Mouse (Mus musculus): ENCODE measurements at regions not wholly inside any gene's neighbourhood (a gene's known extent, or its start where the extent isn't known, plus 50 kb on each side); places are given as distances from the start of the nearest gene placed in this dataset.
A peak's percentile ranks its signal among the peaks of the same experiment; 100 is the strongest.

DNA sequence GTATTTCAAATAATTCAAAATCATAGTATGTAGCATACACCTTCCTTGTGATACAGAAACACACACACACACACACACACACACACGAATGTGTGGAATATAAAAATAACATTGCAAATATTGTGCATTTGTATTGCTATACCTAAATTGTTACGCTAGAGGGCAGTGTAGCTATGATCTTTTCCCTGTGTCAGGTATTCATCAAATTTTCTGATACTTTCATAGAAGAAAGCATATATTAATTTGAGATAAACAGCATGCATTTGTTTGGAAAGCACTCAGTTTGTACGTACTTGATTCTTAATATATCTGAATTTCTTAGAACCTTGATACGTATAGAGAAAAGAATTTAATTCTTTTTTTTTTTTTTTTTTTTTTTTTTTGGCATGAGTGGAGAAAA is 1700.9 kb upstream of the Sel1l start:
- H3K36me3 ChIP-seq (ENCODE audit: control insufficient read depth, insufficient read depth, low read length, poor library complexity, severe bottlenecking): no peaks in the 10 kb centered on the region
- no peaks in the 10 kb centered on the region for H3K27me3 ChIP-seq (ENCODE audit: control insufficient read depth, insufficient read depth, low read length, poor library complexity, severe bottlenecking)
- DNase-seq (ENCODE audit: low read depth, low spot score): peak; percentile 3

- no peak for DNase-seq (ENCODE audit: low read depth, low spot score)
- no peaks in the 10 kb centered on the region for H3K36me3 ChIP-seq (ENCODE audit: control insufficient read depth, insufficient read depth, low read length, poor library complexity, severe bottlenecking)
- H3K27me3 ChIP-seq (ENCODE audit: control insufficient read depth, insufficient read depth, low read length, poor library complexity, severe bottlenecking): no peaks in the 10 kb centered on the region
These were observed 1674.5 kb upstream of the Sel1l start for GRCm38 (mm10) chr12:93523465-93523864.

DNA sequence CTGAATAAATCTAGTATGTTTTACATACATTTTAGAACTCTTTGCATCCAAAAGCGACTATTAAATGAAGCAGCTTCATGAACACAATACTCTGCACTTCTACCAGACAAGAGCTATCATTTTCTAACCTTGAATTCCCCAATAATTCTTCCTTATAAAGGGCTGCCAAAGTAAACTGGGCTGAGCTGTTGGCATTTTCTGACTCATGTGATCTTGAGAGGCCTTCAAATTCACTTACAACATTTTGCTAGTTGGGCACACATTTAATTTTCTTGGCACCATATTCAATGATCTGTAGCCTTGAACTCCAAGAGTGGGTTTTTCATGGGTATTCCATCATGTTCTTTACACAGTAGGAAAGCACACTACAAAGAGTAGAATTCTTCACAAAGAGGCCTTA is 1637.4 kb upstream of the Sel1l start:
- DNase-seq (ENCODE audit: low read depth, low spot score): no peak
- no peaks in the 10 kb centered on the region for H3K36me3 ChIP-seq (ENCODE audit: control insufficient read depth, insufficient read depth, low read length, poor library complexity, severe bottlenecking)
- H3K27me3 ChIP-seq (ENCODE audit: control insufficient read depth, insufficient read depth, low read length, poor library complexity, severe bottlenecking): no peaks in the 10 kb centered on the region

- Histone ChIP-seq H3K27me3 (ENCODE audit: control insufficient read depth, insufficient read depth, low read length, poor library complexity, severe bottlenecking) (no peaks in the 10 kb centered on the region), H3K36me3 (ENCODE audit: control insufficient read depth, insufficient read depth, low read length, poor library complexity, severe bottlenecking) (no peaks in the 10 kb centered on the region)
- no peak for DNase-seq (ENCODE audit: low read depth, low spot score)
These were observed 1613.1 kb upstream of the Sel1l start for GRCm38 (mm10) chr12:93462106-93462505.

DNA sequence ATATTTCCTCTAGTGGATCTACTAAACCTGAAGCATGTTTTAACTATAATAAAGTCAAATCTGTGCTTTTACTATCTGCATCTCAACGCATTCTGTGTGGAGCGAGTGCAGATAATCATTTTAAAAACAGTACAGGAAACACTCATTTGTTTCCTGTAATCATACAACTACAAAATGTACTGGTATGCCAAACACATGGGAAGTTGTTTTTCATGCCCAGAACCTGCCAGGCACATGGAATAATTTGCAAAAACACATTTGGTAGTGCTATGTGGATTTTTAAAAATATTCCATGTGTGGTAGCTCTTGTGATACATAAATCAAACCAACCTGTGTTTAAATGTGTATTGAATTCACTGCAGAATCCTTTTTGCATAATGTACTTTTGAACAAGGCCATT is 1600.5 kb upstream of the Sel1l start:
- no peak for DNase-seq (ENCODE audit: low read depth, low spot score)
- Histone ChIP-seq H3K27me3 (ENCODE audit: control insufficient read depth, insufficient read depth, low read length, poor library complexity, severe bottlenecking) (no peaks in the 10 kb centered on the region), H3K36me3 (ENCODE audit: control insufficient read depth, insufficient read depth, low read length, poor library complexity, severe bottlenecking) (no peaks in the 10 kb centered on the region)

DNA sequence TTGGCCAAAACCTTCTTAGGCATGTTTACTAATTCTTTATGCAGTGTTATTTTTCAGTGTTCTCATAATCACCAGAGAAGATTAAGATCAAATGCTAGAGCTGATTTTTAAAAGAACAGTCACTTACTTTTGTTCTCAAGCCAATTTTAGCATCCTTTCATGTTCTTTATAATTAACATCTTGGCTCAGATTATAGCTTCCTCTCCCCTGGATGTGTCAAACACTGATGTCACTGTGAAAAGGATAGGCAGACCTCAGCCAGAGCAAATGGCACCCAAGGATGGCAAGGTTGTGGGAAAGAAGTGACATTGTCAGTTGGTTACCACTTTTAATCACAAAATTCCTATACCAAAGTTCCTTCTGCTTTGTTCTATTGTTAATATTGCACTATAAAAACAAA is 1580.3 kb upstream of the Sel1l start:
- Histone ChIP-seq H3K36me3 (ENCODE audit: control insufficient read depth, insufficient read depth, low read length, poor library complexity, severe bottlenecking) (no peaks in the 10 kb centered on the region), H3K27me3 (ENCODE audit: control insufficient read depth, insufficient read depth, low read length, poor library complexity, severe bottlenecking) (no peaks in the 10 kb centered on the region)
- no peak for DNase-seq (ENCODE audit: low read depth, low spot score)

GRCm38 (mm10) chr12:93427988-93428387 is 1579.0 kb upstream of the Sel1l start:
- no peaks in the 10 kb centered on the region for H3K27me3 ChIP-seq (ENCODE audit: control insufficient read depth, insufficient read depth, low read length, poor library complexity, severe bottlenecking)
- no peak for DNase-seq (ENCODE audit: low read depth, low spot score)
- no peaks in the 10 kb centered on the region for H3K36me3 ChIP-seq (ENCODE audit: control insufficient read depth, insufficient read depth, low read length, poor library complexity, severe bottlenecking)

DNA sequence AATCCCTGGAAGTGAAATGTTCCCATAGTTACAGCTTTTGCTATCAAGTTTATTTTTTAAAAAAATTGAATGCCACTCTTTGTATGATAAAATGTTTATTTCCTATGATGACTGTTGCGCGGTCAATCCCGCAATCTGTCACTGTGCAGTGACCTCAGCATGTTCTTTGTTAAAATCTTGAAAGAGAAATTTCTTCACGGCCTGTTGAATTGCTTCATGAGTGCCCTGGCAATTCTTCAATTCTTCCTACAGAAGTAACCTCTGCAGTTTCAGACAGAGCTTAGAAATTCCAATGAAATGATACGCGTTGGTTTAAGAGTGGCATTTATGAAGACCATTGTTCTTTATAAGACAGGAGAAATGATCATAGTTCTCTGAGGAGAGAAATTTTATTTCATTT is 1567.4 kb upstream of the Sel1l start:
- DNase-seq (ENCODE audit: low read depth, low spot score): no peak
- Histone ChIP-seq H3K36me3 (ENCODE audit: control insufficient read depth, insufficient read depth, low read length, poor library complexity, severe bottlenecking) (no peaks in the 10 kb centered on the region), H3K27me3 (ENCODE audit: control insufficient read depth, insufficient read depth, low read length, poor library complexity, severe bottlenecking) (no peaks in the 10 kb centered on the region)

DNA sequence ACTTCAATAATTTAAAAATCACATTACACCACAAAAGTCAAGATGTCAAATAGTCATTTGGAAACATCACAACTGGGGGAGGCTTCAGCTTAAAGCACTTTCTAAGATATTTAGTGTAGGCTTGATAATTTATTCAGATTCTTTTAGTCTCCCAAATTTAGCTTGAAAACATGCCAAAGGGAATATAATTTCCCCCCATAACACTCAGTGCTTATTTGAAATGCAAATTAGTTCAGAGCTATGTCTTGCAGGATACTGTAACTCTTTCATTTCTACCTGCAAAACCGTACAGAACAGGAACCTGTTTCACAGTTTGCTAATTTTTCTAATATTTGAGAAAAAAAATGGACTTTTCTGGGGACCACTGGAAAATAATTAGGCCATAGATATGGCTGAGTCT is 1566.8 kb upstream of the Sel1l start:
- no peak for DNase-seq (ENCODE audit: low read depth, low spot score)
- H3K27me3 ChIP-seq (ENCODE audit: control insufficient read depth, insufficient read depth, low read length, poor library complexity, severe bottlenecking): no peaks in the 10 kb centered on the region
- H3K36me3 ChIP-seq (ENCODE audit: control insufficient read depth, insufficient read depth, low read length, poor library complexity, severe bottlenecking): no peaks in the 10 kb centered on the region

DNA sequence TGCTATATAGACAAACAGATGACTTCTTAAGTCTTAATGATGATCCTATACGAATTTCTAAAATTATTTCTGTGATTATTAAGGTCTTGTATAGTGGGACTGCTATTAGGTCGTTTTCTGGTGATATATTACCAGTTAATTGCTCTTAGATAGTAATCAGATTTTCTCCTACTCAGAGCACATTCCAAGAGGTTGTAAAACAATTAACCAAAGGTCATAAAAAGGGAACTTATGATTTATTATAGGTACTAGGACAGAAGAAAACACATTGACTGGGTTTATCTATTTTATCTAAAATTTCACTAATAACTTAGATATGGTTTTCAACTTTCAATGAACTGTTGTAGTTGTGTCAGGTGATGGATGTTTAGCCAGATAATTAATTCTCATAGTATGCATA is 1536.6 kb upstream of the Sel1l start:
- DNase-seq (ENCODE audit: low read depth, low spot score): no peak
- H3K27me3 ChIP-seq (ENCODE audit: control insufficient read depth, insufficient read depth, low read length, poor library complexity, severe bottlenecking): no peaks in the 10 kb centered on the region
- H3K36me3 ChIP-seq (ENCODE audit: control insufficient read depth, insufficient read depth, low read length, poor library complexity, severe bottlenecking): no peaks in the 10 kb centered on the region

DNA sequence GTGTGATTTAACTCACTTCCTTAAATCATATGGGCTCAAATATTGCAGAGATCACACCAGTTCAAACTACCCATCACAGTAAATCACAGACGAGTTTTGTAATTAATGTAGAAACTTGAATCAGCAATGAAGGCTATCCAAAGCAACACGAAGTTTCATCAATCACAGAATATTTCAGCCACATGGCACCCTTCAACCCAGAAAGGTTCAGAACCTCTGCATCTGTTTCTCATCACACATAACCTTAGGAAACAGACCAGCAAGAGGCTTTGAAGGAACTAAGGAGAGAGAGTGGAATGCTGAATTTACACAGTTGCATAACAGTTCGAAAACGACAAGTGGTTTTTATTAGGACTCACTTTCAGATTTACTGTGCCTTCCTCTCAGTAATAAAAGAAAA is 1494.0 kb upstream of the Sel1l start:
- Histone ChIP-seq H3K27me3 (ENCODE audit: control insufficient read depth, insufficient read depth, low read length, poor library complexity, severe bottlenecking) (no peaks in the 10 kb centered on the region), H3K36me3 (ENCODE audit: control insufficient read depth, insufficient read depth, low read length, poor library complexity, severe bottlenecking) (no peaks in the 10 kb centered on the region)
- no peak for DNase-seq (ENCODE audit: low read depth, low spot score)

DNA sequence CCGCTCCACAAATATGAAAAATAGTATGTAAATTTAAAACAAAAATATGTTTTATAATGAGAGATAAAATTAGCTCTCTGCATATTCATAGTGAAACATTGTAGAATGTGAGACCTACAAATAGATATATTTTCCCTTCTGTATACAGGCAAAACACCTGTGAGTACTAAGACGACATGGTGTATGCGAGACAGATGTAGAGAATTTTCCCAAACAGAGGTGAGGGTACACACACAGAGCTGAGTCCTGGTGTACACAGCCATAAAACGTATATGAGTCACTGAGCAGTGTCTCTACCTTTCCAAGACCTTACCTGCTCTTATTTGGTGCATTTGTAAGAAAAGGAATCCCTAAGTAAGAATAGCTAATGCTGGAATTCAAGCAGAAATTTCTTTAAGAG is 1493.6 kb upstream of the Sel1l start:
- Histone ChIP-seq H3K27me3 (ENCODE audit: control insufficient read depth, insufficient read depth, low read length, poor library complexity, severe bottlenecking) (no peaks in the 10 kb centered on the region), H3K36me3 (ENCODE audit: control insufficient read depth, insufficient read depth, low read length, poor library complexity, severe bottlenecking) (no peaks in the 10 kb centered on the region)
- no peak for DNase-seq (ENCODE audit: low read depth, low spot score)

DNA sequence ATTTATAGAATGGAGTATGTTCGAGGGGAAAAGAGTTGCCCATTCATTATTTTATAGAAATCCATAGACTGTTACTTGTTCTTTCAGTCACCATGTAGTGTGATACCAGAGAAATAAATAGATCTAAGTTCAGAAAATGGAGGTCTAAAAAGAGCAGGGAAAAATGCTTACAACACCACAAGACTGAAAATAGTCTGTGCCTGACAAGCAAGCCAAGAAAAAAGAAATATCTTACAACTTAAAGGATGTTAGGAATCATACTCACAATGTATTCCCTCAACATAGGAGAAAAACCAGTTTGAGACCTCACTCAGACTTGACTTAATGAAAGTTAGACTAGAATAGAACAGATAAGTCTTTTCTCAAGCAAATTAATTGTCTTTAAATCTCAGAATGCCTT is 1486.6 kb upstream of the Sel1l start:
- H3K36me3 ChIP-seq (ENCODE audit: control insufficient read depth, insufficient read depth, low read length, poor library complexity, severe bottlenecking): no peaks in the 10 kb centered on the region
- no peak for DNase-seq (ENCODE audit: low read depth, low spot score)

DNA sequence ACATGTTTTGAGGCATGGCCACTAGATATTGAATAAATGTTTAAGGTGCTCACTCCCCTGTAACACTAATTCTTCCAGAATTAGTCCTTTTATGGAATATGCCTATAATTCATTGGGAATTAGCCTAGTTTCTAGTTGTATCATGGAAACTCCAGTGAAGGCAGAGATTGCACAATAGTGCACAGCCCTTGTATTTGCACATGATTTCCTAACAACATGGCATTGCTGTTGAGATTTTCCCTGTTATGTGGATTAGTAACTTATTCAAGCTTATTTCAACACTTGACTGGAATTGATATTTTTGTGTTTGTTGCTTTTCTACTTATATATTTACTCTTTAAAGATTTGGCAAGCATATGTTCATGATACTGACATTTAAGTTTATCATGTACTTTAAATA is 1463.3 kb upstream of the Sel1l start:
- DNase-seq (ENCODE audit: low read depth, low spot score): no peak
- Histone ChIP-seq H3K27me3 (ENCODE audit: control insufficient read depth, insufficient read depth, low read length, poor library complexity, severe bottlenecking) (no peaks in the 10 kb centered on the region), H3K36me3 (ENCODE audit: control insufficient read depth, insufficient read depth, low read length, poor library complexity, severe bottlenecking) (no peaks in the 10 kb centered on the region)

More for the DNA sequence above, 1486.6 kb upstream of the Sel1l start:
- H3K27me3 ChIP-seq (ENCODE audit: control insufficient read depth, insufficient read depth, low read length, poor library complexity, severe bottlenecking): no peaks in the 10 kb centered on the region

- H3K27me3 ChIP-seq (ENCODE audit: control insufficient read depth, insufficient read depth, low read length, poor library complexity, severe bottlenecking): no peaks in the 10 kb centered on the region
- no peaks in the 10 kb centered on the region for H3K36me3 ChIP-seq (ENCODE audit: control insufficient read depth, insufficient read depth, low read length, poor library complexity, severe bottlenecking)
- DNase-seq (ENCODE audit: low read depth, low spot score): no peak
These were observed 1432.9 kb upstream of the Sel1l start for GRCm38 (mm10) chr12:93281816-93282215.

DNA sequence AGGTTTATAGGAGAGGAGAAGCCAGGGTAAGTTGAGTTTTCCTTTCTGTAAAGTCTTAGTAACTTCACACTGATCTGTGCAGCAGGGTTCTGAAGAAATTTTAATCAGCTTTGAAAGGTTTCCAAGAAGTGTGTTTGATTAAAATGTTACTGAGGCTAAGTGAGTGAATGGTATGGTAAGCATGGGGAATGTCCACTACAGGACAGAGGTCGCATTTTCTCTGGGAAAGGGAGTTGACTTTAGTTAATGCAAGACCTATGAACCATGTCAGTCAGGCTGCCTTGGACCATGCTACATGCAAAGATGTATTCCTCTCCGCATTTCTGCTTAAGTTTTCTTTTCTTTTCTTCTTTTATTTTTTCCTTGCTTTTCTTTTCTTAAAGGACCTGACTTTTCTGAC is 1424.7 kb upstream of the Sel1l start:
- H3K27me3 ChIP-seq (ENCODE audit: control insufficient read depth, insufficient read depth, low read length, poor library complexity, severe bottlenecking): no peaks in the 10 kb centered on the region
- DNase-seq (ENCODE audit: low read depth, low spot score): no peak

More for the DNA sequence above, 1424.7 kb upstream of the Sel1l start:
- H3K36me3 ChIP-seq (ENCODE audit: control insufficient read depth, insufficient read depth, low read length, poor library complexity, severe bottlenecking): no peaks in the 10 kb centered on the region
